Mouse (Mus musculus): ENCODE data around the gene Faap24. TPM values are rescaled to one million over a fixed set of nuclear protein-coding genes. Genes with fewer than 3 reads are reported as not detected.

Gene Faap24
- polyA plus RNA-seq (2015; fragmentation: Nextera tagmentation; extraction: Ambion mirVana), result 30.7 and 35.4 TPM in 2 replicates

GRCm38 (mm10) chr7:35396542-35397168, at the start of gene Faap24, which contains the start of gene Cep89:
Gene Faap24 (minus strand): TSS chr7:35396836.
Gene Cep89 (plus strand): TSS chr7:35397035.
- peak; percentile 98 for DNase-seq (ENCODE audit: low spot score)

DNA sequence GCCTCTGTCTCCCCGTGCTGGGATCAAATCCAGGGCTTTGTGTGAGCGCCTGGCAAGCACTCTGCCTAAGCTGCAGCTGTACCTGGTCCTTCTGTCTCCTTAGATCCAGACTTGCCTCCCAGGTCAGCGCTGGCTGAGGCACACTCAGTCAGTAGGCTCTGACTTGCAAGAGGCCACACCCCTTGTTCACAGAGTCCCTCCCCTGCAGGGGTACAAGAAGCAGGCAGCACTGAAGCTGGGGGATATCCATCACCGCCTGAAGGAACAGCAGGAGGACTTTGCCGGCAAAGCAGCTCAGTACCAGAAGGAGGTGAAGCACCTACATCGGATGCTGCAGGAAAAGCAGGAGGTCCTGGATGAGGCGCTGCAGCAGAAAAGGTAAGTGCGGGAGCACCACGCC, 38.6 kb upstream of the Faap24 start:
- DNase-seq (ENCODE audit: low spot score), result no peak

DNA sequence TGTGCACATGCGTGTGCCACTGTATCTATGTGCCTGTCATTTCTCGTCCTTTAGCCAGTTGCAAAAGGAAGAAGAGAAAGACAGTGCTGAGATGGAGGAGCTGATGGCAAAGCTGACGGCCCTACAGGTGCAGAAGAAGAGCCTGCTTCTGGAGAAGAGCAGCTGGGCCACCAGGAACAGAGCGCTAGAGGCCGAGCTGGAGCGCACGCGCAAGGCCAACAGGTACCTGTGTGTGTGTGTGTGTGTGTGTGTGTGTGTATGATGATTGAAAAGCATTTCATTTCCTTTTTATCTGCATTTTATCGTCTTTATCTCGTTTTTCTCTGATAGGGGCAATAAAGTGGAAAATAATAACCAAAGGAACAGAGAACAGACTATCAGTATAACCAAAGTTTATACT, 31.5 kb upstream of the Faap24 start:
- DNase-seq (ENCODE audit: low spot score), result no peak

GRCm38 (mm10) chr7:35423071-35423470, 26.4 kb upstream of the Faap24 start:
- DNase-seq (ENCODE audit: low spot score), result no peak

DNA sequence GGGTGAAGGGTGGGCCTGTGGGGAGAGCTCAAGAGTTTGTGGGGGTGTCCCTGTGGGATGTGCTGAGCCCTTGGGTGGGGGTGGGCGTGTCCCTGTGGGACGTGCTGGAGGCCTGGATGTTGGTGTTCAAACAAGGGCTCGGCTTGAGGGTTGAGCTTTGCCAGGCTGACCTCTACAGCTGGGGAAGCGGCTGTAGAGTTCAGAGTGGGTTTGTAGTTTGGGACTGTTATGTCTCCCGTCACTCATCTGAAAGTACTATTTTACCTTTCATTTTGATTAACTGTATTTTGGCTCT, 20.0 kb upstream of the Faap24 start:
- DNase-seq (ENCODE audit: low spot score), result no peak

DNA sequence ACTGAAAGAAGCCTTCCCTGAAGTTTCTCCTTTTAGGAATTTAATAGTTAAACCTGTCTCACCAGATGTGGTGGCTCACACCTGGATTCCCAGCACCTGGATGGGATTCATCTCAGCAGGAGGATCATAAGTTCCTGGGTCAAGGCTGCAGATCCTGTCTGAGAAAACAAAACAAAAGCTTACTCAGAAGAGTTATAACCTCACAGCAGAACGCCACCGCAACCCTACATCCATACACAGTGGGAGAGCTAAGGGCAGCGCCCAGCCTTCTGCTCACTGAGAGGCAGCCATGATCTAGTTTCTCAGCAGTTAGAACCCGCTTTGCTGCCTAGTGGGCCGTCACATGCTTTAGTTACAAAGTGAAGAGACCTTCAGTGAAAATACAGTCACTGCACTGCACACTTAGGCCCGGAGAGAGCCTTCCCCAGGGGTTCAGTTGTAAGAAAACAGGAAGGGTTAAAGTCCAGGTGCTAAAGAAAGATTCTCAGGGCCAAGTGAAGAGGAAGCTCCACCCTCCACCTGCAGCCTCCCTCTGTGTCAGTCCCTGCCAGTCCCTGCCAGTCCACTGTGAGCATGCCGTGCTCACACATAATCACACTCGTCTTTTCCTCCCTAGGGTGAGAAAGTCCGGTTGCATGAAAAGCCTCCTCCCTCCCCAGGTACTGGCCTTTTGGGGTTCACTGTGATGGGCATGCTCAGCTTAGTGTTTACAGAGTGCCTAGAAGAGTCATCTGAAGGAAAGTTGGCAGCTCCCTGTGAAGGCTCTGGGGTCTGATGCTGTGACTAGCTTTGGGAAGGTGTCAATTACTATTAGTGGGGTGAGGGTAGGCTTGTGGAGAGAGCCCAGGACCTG, 19.4 kb upstream of the Faap24 start:
- DNase-seq (ENCODE audit: low spot score), result peak; percentile 23

- DNase-seq (ENCODE audit: low spot score), result peak; percentile 83
These were observed 18.6 kb upstream of the Faap24 start for GRCm38 (mm10) chr7:35415226-35415625.

DNA sequence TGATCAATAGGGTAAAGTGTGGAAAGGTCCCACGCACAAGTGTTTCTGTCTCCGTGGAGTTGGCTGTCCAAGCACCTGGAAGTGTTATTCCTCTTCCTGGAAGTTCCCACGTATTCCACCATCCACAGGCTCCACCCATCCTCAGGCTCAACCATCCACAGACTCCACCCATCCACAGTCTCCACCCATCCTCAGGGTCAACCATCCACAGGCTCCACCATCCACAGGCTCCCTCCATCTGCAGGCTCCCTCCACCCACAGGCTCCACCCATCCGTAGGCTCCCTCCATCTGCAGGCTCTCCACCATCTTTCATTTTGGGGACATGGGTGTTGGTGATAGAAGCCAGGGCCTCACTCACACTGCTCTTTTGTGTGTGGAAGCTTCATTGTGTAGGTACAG, 4.5 kb upstream of the Faap24 start:
- DNase-seq (ENCODE audit: low spot score), result no peak

DNA sequence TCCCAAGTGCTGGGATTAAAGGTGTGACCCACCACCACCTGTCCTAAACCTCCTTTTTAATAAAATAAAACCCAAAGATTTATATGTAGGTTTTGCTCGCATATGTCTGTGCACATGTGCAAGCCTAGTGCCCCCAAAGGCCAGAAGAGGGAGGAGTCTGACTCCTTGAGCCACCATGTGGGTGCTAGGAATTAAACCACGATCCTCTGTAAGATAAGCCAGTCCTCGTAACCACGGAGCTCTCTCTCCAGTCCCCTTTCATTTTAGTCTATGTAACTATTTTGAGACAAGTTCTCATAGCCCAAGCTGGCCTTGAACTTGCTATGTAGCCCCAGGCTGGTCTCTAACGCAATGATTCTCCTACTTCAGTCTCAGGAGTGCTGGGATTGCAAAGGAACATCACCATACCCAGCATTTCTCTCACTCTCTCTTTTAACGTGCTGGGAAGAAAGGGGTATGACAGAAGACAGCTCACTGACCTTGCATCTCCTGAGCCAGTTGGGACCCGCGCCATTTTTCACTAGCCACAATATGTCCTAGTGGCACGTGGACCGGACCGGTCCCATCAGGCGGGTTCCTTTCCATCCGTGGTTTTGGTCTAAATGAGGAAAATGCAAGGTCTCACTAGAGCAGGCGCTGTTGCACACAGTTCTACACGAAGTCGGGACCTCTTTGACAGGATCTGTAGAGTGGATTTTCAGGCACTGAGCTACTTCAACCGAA, 741 bp downstream of the Faap24 start:
- peak; percentile 16 for DNase-seq (ENCODE audit: low spot score)

DNA sequence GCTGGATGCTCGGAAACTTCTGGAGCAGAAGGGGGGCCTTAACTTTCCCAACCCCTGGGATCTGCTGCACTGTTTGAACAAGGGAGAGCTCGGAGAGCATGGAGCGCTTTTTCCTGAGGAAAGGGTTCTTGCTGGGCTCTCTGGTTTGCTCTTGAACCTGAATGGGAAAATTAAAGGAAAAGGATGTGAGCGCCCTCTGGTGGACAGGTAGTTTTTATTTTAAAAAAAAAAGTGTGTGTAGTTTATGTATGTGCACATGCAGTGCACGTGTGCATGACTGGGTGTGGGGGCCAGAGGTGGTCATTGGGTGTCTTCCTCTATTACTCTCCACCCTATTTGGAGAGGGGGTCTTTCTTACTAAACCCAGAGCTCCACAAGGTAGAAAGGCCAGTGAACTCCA, 3.7 kb downstream of the Faap24 start:
- DNase-seq (ENCODE audit: low spot score), result peak; percentile 22

DNA sequence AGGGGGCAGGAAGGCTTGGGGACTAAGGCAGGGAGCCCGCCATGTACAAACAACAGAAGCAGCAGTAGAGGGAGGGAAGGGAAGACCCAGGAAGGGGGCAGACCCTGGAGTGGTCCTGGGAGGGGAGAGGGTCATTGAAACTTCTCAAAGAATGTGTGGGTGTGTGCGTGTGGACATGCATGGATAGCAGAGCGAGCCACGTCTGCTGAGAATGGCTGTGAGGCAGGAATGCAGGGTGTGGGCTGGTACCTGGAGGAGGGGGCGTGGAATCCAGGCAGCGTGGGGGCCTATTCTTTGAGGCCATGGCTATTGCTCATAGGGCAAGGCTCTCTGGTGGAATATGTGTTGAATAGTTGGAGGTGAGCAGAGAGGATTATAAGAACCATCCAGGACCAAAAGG, 7.9 kb downstream of the Faap24 start:
- no peak for DNase-seq (ENCODE audit: low spot score)

- DNase-seq (ENCODE audit: low spot score), result peak; percentile 27
These were observed 10.1 kb downstream of the Faap24 start for GRCm38 (mm10) chr7:35386525-35386952.

- no peak for DNase-seq (ENCODE audit: low spot score)
These were observed 13.8 kb downstream of the Faap24 start for GRCm38 (mm10) chr7:35382706-35383353.

GRCm38 (mm10) chr7:35381861-35382260, 14.8 kb downstream of the Faap24 start:
- DNase-seq (ENCODE audit: low spot score), result no peak

DNA sequence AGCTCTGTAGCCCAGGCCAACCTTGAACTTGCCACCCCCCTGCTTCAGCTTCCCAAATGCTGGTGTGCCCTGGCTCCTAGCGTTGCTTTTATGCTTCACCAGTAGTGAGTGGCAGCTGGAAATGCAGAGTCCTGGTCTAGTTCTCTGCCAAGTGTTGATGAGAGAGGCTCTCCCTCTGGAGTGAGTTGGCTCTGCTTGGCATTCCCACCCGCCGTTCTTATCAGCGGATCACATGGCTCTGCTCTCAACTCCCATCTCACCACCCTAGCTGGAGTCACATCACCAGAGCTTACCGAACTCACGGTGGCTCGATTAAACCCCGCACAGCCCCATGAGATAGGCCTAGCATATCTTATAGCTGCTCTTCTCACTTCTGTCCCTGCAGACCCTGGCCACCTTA, 16.3 kb downstream of the Faap24 start:
- no peak for DNase-seq (ENCODE audit: low spot score)

GRCm38 (mm10) chr7:35379492-35380119, 17.0 kb downstream of the Faap24 start:
- no peak for DNase-seq (ENCODE audit: low spot score)

DNA sequence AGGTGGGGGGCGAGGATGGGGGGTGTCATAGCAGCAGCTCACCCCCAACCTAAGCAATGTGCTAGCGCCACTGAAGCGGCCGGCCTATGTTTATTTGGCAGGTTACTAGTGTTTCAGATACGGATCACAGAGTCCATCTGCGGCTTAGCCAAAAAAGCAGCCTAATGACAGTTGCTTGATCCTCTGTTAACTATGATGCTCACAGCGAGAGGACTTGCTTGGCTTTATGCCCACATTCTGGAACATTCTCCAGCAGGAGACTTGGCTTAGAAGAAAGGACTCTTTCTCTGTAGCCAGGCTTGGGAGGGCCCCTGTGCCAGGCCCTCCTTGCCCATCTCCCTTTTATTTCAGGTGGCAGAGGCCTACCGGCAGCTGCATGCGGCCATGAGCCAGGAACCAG, 20.0 kb downstream of the Faap24 start:
- DNase-seq (ENCODE audit: low spot score), result no peak

DNA sequence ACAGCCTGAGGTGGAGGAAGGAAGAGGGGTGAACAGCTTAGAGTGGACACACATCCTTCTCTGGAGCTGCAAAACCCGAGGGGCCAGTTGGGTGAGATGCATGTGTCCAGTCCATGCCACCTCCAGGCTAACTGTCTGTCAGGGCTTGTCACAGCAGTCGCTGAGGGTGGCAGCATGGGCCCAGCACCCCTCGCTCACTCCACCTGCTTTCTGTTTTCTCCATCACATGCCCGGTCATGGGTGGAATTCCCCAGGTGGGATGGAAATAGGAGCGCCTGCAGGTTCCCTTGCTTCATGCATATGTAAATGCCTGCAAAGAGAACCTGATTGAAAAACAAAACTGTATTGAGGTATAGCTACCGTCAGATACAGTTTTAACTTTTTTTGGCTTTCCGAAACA, 22.4 kb downstream of the Faap24 start:
- no peak for DNase-seq (ENCODE audit: low spot score)

DNA sequence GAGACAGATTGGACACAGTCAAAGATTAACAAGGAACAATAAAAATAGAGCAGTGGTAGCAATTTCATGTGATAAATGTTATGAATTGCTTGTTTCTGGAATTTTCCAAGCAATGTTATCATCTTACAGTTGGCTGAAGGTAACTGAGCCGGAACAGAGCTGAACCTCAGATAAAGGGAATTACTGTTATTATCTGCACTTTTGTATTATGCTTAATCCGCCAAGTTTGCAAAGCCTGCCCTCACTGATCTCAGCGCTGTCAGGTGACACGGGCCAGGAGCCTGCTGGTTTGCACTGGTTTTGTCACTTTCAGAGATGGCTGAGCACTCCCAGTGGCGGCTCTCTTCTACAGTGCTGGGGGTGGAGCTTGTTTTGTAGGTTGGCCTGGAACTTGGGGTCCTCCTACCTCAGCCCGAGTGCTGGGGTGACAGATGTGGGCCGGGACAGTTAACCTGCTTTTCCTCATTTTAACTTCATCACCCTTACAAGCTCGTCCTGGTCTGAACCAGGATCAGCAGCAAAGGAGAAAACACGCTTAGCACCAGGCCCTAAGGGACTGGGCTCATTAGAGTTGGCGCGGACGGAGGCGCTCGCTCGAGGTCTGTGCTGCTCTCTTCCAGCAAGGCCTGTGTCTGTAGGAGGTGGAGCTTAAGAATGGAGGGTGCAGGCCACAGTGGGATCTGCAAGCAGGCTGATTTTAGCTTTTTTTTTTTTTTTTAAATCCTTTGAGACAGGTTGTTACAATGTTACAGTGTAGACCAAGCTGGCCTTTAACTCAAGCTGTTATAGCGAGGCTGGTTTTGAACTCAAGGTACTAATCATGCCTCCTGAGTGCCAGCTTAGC, 23.3 kb downstream of the Faap24 start:
- no peak for DNase-seq (ENCODE audit: low spot score)

DNA sequence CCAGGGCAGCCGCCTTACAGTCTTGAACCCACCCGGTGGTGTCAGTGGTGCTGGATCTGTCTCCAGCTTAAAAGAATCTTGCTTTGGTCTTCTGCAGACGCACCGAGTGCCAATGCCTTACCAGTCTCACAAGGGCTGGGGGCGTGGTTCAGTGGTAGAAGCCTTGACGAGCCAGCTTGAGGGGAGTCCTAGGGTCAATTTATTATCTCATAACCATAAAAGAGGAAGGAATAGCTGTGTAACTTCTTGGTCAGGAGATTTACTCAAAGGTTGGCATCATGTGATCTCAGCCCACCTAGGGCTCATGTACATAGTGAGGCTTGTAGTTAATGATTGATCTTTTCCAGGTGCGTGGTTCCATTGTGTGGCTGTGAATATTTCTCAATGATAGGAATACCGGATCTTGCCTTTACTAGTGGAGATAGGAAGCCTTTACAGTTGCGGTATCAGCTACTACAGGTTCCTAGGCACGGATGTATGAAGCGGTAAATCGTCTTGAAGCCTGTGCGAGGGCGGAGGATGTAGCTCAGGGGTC, 24.1 kb downstream of the Faap24 start:
- no peak for DNase-seq (ENCODE audit: low spot score)

Measured in thymus, postnatal 0 days (tissue).